Mouse (Mus musculus) limb, embryonic 10.5 days (tissue): ENCODE results near the gene Anapc11. TPM values are rescaled to one million over a fixed set of nuclear protein-coding genes. Genes with fewer than 3 reads are reported as not detected.
A peak's percentile ranks its signal among the peaks of the same experiment; 100 is the strongest.

ENCODE experiments used
- DNase-seq: peaks from one replicate; pipeline ENCODE4 v3.0.0-alpha.2; 2017; ENCODE audit warnings: low spot score
- H3K27ac ChIP-seq: fragments of 300-500 bp; sonication (generic); 2 replicates; pipeline ENCODE4 v1.5.1; 2016; ENCODE audit warnings: mild to moderate bottlenecking
- H3K27me3 ChIP-seq: fragments of 300-500 bp; sonication (generic); 2 replicates; pipeline ENCODE4 v1.6.1; 2016; ENCODE audit warnings: low read depth, mild to moderate bottlenecking; ENCODE audit not compliant: poor library complexity, severe bottlenecking
- H3K36me3 ChIP-seq: fragments of 300-500 bp; sonication (generic); 2 replicates; pipeline ENCODE4 v1.6.1; 2016; ENCODE audit warnings: mild to moderate bottlenecking, moderate library complexity
- H3K4me1 ChIP-seq: fragments of 300-500 bp; sonication (generic); 2 replicates; pipeline ENCODE4 v1.6.1; 2016
- H3K4me3 ChIP-seq: fragments of 300-500 bp; sonication (generic); 2 replicates; pipeline ENCODE4 v1.5.1; 2016; ENCODE audit warnings: mild to moderate bottlenecking, moderate library complexity
- H3K9me3 ChIP-seq: fragments of 300-500 bp; sonication (generic); replicated peaks from 2 replicates; pipeline ENCODE4 v1.6.1; 2016; ENCODE audit warnings: mild to moderate bottlenecking
- WGBS: fragments of 180-500 bp; shearing (Covaris S2); methylation state at CpG from one replicate; pipeline ENCODE4 v1.1.7; 2016; 5-methylcytosine and 5-hydroxymethylcytosine counted together
- polyA plus RNA-seq: library from polyadenylated mRNA; unstranded; fragments of >200 nt; fragmentation: Nextera tagmentation; extraction: Ambion mirVana; gene quantifications from 2 replicates; pipeline ENCODE4 v1.2.1, GENCODE M21; 2016

The Anapc11 gene
- polyA plus RNA-seq, 1 experiment from 2014 or later, result 207 TPM

DNA sequence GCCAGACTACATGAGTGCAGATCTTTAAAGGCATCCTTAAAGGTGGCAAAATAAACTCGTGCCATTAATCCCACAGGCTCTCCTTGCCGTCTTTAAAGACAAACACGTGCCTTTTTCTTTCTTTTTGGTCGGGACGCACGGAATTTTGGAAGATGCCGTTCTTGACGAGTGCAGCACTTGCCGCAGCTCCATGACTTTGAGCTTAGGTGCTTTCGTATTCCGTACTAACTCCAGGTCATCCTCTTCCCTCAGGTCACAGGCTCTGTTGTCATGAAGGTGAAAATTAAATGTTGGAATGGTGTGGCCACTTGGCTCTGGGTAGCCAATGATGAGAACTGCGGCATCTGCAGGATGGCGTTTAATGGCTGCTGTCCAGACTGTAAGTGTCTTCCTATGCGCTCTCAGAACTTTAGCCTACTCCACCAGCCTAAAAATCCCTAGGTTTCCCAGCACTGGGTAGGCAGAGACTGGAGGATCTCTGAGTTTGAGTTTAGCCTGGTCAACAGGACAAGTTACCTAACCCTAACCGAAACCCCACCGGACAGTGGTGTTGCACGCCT, 849 bp downstream of the Anapc11 start:
- DNase-seq, result no peak

GRCm38 (mm10) chr11:120600716-120601115, 2.5 kb downstream of the Anapc11 start:
- no peak overlapping the region for H3K27ac ChIP-seq
- H3K4me1 ChIP-seq, result peaks cover 30% of the 10 kb centered on the region
- DNase-seq, result no peak
- WGBS, result 91% methylated on average over 3 of the region's 3 CpGs
- H3K27me3 ChIP-seq, result no peaks in the 10 kb centered on the region
- peaks cover 79% of the 10 kb centered on the region for H3K36me3 ChIP-seq
- no peak overlapping the region for H3K4me3 ChIP-seq
- H3K9me3 ChIP-seq, result no peaks in the 10 kb centered on the region

More for the DNA sequence above, 849 bp downstream of the Anapc11 start:
- Histone ChIP-seq H3K4me1 (peaks cover 30% of the 10 kb centered on the region), H3K9me3 (no peaks in the 10 kb centered on the region), H3K4me3 (peak overlapping the region; percentile 100), H3K27ac (peak overlapping the region; percentile 99), H3K36me3 (peaks cover 78% of the 10 kb centered on the region), H3K27me3 (no peaks in the 10 kb centered on the region)
- 50% methylated on average over 17 of the region's 17 CpGs for WGBS

- Histone ChIP-seq H3K27ac (no peak overlapping the region), H3K9me3 (no peaks in the 10 kb centered on the region), H3K27me3 (peaks cover 21% of the 10 kb centered on the region), H3K4me3 (no peak overlapping the region; the same call in 1 of the 2 replicates), H3K4me1 (peaks cover 22% of the 10 kb centered on the region), H3K36me3 (peaks cover 74% of the 10 kb centered on the region)
- DNase-seq, result no peak
- 85% methylated on average over 2 of the region's 2 CpGs for WGBS
These were observed 5.3 kb downstream of the Anapc11 start for GRCm38 (mm10) chr11:120603545-120603944.

- Histone ChIP-seq H3K36me3 (peaks cover 83% of the 10 kb centered on the region), H3K4me3 (no peak overlapping the region), H3K9me3 (no peaks in the 10 kb centered on the region), H3K27ac (no peak overlapping the region), H3K27me3 (peaks cover 36% of the 10 kb centered on the region), H3K4me1 (peaks cover 21% of the 10 kb centered on the region)
- 95% methylated on average over 7 of the region's 7 CpGs for WGBS
- no peak for DNase-seq
These were observed 7.4 kb downstream of the Anapc11 start for GRCm38 (mm10) chr11:120605667-120606066.

- no peak overlapping the region for H3K27ac ChIP-seq
- DNase-seq, result no peak
- H3K4me3 ChIP-seq, result no peak overlapping the region
- H3K36me3 ChIP-seq, result peaks cover 86% of the 10 kb centered on the region
- WGBS, result 79% methylated on average over 4 of the region's 4 CpGs
- H3K9me3 ChIP-seq, result no peaks in the 10 kb centered on the region
- H3K4me1 ChIP-seq, result peaks cover 21% of the 10 kb centered on the region
- H3K27me3 ChIP-seq, result peaks cover 36% of the 10 kb centered on the region
These were observed 8.5 kb downstream of the Anapc11 start for GRCm38 (mm10) chr11:120606764-120607163.

GRCm38 (mm10) chr11:120608241-120609034, 10.2 kb downstream of the Anapc11 start, which contains the start of gene Npb:
TSS of gene Npb (plus strand) at chr11:120608477.
- H3K27me3 ChIP-seq, result peaks cover 36% of the 10 kb centered on the region
- H3K27ac ChIP-seq, result peak within 1 kb of the TSS; percentile 66; the same call in 1 of the 2 replicates
- peaks cover 21% of the 10 kb centered on the region for H3K4me1 ChIP-seq
- DNase-seq, result no peak
- no peaks in the 10 kb centered on the region for H3K9me3 ChIP-seq
- peak within 1 kb of the TSS; percentile 43 for H3K4me3 ChIP-seq
- WGBS, result 3% methylated on average over 45 of the region's 45 CpGs
- H3K36me3 ChIP-seq, result peaks cover 86% of the 10 kb centered on the region

- Histone ChIP-seq H3K4me3 (0 out of 2 replicates have a peak overlapping the region, but pooled peaks have one; percentile 43), H3K9me3 (no peaks in the 10 kb centered on the region), H3K4me1 (peaks cover 21% of the 10 kb centered on the region), H3K36me3 (peaks cover 86% of the 10 kb centered on the region), H3K27me3 (peaks cover 36% of the 10 kb centered on the region), H3K27ac (no peak overlapping the region)
- no peak for DNase-seq
- 44% methylated on average over 8 of the region's 8 CpGs for WGBS
These were observed 11.0 kb downstream of the Anapc11 start for GRCm38 (mm10) chr11:120609250-120609649.

DNA sequence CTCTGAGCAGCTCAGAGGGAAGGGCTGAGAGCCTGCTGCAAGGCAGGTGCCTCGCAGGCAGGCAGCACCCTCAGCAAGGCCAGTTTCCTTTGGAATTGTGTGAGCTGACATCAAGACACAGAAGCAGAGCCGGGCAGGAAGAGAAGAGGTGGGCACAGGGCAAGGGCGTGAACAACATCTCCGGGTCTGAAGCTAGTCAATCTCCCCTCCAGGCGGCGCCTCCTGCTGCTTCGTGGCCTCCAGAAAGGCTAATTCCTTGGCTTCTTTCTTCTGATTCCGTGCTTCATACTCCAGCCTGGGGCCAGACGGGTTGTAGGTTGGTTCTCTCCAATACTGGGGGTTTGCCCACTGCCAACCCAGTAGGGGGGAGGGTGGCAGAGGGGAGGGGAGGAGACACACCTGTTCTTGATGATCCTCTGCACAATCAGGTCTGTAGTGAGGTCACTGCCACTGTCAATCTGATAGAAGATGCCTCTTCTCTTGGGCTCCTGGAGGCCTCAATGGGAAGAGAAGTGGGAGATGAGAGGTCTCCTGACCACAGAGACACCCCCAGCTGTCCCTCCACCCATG, 12.3 kb downstream of the Anapc11 start:
- no peak overlapping the region for H3K4me3 ChIP-seq
- H3K9me3 ChIP-seq, result no peaks in the 10 kb centered on the region
- DNase-seq, result no peak
- peaks cover 21% of the 10 kb centered on the region for H3K4me1 ChIP-seq
- peaks cover 36% of the 10 kb centered on the region for H3K27me3 ChIP-seq
- H3K27ac ChIP-seq, result no peak overlapping the region
- 85% methylated on average over 9 of the region's 9 CpGs for WGBS
- H3K36me3 ChIP-seq, result peaks cover 85% of the 10 kb centered on the region

GRCm38 (mm10) chr11:120612763-120613162, 14.5 kb downstream of the Anapc11 start:
- Histone ChIP-seq H3K27ac (no peak overlapping the region), H3K9me3 (no peaks in the 10 kb centered on the region), H3K4me3 (peak overlapping the region; percentile 23), H3K36me3 (peaks cover 74% of the 10 kb centered on the region), H3K4me1 (peaks cover 32% of the 10 kb centered on the region), H3K27me3 (peaks cover 22% of the 10 kb centered on the region)
- peak; percentile 81 for DNase-seq
- 39% methylated on average over 6 of the region's 6 CpGs for WGBS

DNA sequence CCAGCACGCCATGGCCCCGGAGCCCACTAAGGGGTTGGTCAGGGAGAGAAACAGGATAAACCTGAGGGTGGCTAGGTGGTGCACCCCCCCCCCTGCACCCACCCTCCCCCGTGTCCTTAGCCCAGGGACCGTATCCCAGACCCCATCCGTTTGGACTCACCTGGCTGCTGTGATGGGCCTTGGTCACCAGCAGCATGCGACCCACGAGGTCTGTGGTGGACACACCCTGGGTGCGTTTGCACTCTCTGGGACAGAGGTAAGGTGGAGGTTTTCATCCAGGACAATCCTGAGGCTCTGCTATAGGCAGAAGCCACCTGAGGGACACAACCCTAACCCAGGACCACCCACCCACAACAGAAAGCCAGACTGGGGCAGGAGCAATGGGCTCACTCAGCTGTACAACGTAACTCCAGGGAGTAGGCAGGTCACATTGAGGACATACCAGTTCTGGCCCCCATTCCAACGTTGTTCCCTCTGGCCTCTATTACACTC, 15.3 kb downstream of the Anapc11 start:
- Histone ChIP-seq H3K9me3 (no peaks in the 10 kb centered on the region), H3K36me3 (peaks cover 82% of the 10 kb centered on the region), H3K4me3 (no peak overlapping the region), H3K27me3 (peaks cover 15% of the 10 kb centered on the region), H3K4me1 (peaks cover 29% of the 10 kb centered on the region), H3K27ac (no peak overlapping the region)
- no peak for DNase-seq
- WGBS, result 88% methylated on average over 10 of the region's 10 CpGs

DNA sequence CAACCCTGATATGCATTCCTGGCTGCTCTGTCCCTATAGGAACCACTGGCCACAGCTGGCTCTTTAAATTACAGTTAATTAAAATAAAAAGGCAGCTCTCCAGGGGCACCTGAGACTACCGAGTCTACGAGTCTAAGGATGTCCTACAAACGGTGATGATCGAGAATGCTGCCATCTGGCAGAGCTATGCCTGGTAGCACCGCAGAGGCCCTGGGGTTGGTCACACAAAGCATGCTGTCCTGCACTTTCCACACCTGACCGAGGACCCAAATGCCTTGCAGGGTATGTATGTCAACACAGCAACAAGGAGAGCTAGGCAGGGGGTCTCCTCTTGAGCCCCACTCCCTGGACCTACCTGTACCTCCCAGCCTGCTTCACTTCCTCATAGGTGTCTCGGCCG, 15.8 kb downstream of the Anapc11 start:
- 90% methylated on average over 8 of the region's 8 CpGs for WGBS

GRCm38 (mm10) chr11:120615167-120615566, 16.9 kb downstream of the Anapc11 start:
- H3K4me3 ChIP-seq, result no peak overlapping the region

More for the DNA sequence above, 15.8 kb downstream of the Anapc11 start:
- peaks cover 25% of the 10 kb centered on the region for H3K4me1 ChIP-seq
- no peak for DNase-seq
- peaks cover 82% of the 10 kb centered on the region for H3K36me3 ChIP-seq
- H3K4me3 ChIP-seq, result no peak overlapping the region
- no peaks in the 10 kb centered on the region for H3K9me3 ChIP-seq
- H3K27ac ChIP-seq, result no peak overlapping the region
- H3K27me3 ChIP-seq, result peaks cover 10% of the 10 kb centered on the region

More at GRCm38 (mm10) chr11:120615167-120615566, 16.9 kb downstream of the Anapc11 start:
- H3K27ac ChIP-seq, result no peak overlapping the region
- H3K27me3 ChIP-seq, result no peaks in the 10 kb centered on the region
- WGBS, result 95% methylated on average over 6 of the region's 6 CpGs
- H3K4me1 ChIP-seq, result peaks cover 20% of the 10 kb centered on the region
- no peak for DNase-seq
- H3K9me3 ChIP-seq, result no peaks in the 10 kb centered on the region
- peaks cover 81% of the 10 kb centered on the region for H3K36me3 ChIP-seq
